Mouse (Mus musculus): Measurements from ENCODE around the gene Ttll12. TPM values are rescaled to one million over a fixed set of nuclear protein-coding genes. Genes with fewer than 3 reads are reported as not detected.
A peak's percentile ranks its signal among the peaks of the same experiment; 100 is the strongest.

Ttll12 gene
- polyA plus RNA-seq, 1 experiment = 105 TPM

DNA sequence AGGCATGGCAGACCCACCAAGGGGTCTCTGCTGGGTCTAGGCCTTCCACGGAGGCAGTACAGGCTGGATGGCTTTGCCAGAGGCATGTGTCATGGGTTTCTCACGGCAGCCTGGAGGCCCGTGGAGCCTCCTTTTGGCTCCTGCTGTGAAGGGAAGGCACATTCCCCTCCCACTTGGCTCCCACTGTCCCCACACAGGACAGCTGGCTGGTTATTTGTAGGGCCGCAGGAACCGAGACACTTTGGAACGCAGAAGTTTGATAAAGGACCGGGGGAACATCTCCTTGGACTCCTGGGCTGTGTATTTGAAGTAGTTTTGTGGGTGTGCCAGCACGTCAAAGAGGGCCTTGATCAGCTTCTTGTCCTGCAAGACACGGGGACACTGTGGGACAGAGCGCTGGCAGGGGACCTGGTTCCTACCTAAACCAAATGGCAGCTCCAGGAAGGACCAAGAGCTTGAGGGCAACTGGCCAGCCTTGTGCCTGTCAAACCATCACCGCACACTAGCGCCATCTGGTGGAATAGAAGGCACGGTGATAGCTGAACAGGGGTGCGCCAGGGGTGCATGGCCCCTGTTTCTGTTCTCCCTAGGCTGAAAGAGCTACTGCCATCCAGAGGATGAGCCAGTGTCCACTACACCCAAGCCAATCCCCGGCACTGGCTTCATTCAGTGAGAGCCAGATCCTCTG lies 12.3 kb upstream of the Ttll12 start:
- Histone ChIP-seq H3K36me3 (ENCODE audit: control insufficient read depth, insufficient read depth, low read length) (no peaks in the 10 kb centered on the region), H3K27ac (ENCODE audit: control insufficient read depth, insufficient read depth, low read length) (no peak overlapping the region), H3K27me3 (ENCODE audit: control insufficient read depth, insufficient read depth, low read length) (no peaks in the 10 kb centered on the region), H3K4me3 (ENCODE audit: control insufficient read depth, insufficient read depth, low read length) (no peak overlapping the region), H3K4me1 (replicated peaks; ENCODE audit: control insufficient read depth, insufficient read depth, low read length) (peaks cover 57% of the 10 kb centered on the region)
- TF ChIP-seq POLR2A (IDR thresholded peaks at IDR 0.05; ENCODE audit: control insufficient read depth, extremely low read depth, insufficient read depth, low read length, poor library complexity) = no peak
- TF ChIP-seq CTCF (IDR thresholded peaks at IDR 0.05; ENCODE audit: borderline replicate concordance, control insufficient read depth, extremely low read depth, insufficient read depth, low read length, poor library complexity) = peak; percentile 92
- WGBS = 53% methylated on average over 15 of the region's 15 CpGs
- peak; percentile 79 for DNase-seq

GRCm38 (mm10) chr15:83606700-83607099 lies 11.7 kb upstream of the Ttll12 start:
- DNase-seq = no peak
- H3K27ac ChIP-seq (ENCODE audit: control insufficient read depth, insufficient read depth, low read length) = no peak overlapping the region
- no peak for TF ChIP-seq POLR2A (IDR thresholded peaks at IDR 0.05; ENCODE audit: control insufficient read depth, extremely low read depth, insufficient read depth, low read length, poor library complexity)
- peaks cover 56% of the 10 kb centered on the region for H3K4me1 ChIP-seq (replicated peaks; ENCODE audit: control insufficient read depth, insufficient read depth, low read length)
- H3K36me3 ChIP-seq (ENCODE audit: control insufficient read depth, insufficient read depth, low read length) = no peaks in the 10 kb centered on the region
- 98% methylated on average over 8 of the region's 8 CpGs for WGBS
- H3K27me3 ChIP-seq (ENCODE audit: control insufficient read depth, insufficient read depth, low read length) = no peaks in the 10 kb centered on the region
- no peak overlapping the region for H3K4me3 ChIP-seq (ENCODE audit: control insufficient read depth, insufficient read depth, low read length)

DNA sequence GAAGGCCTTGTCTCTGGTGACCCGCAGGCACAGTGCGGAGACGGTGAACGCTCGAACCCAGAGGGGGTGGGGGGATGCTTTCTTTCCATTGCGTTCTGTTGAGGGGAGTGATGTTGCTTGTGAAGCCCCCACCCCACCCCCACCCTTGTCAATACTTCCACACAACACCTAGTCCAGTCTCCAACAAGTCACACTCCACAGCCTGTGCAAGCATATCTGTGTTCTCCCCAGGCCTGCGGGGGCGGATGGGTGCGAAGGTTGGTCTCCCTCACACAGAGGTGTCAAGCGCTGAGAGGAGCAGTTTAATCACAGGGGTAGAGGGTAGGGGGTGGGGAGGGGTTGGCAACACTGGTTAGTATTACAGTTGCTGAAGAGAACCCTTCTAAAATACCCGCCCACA lies 11.3 kb upstream of the Ttll12 start:
- no peak overlapping the region for H3K4me3 ChIP-seq (ENCODE audit: control insufficient read depth, insufficient read depth, low read length)
- H3K27ac ChIP-seq (ENCODE audit: control insufficient read depth, insufficient read depth, low read length) = no peak overlapping the region
- no peak for TF ChIP-seq CTCF (IDR thresholded peaks at IDR 0.05; ENCODE audit: borderline replicate concordance, control insufficient read depth, extremely low read depth, insufficient read depth, low read length, poor library complexity)
- no peak for TF ChIP-seq POLR2A (IDR thresholded peaks at IDR 0.05; ENCODE audit: control insufficient read depth, extremely low read depth, insufficient read depth, low read length, poor library complexity)
- 95% methylated on average over 11 of the region's 11 CpGs for WGBS
- no peak for DNase-seq
- peaks cover 55% of the 10 kb centered on the region for H3K4me1 ChIP-seq (replicated peaks; ENCODE audit: control insufficient read depth, insufficient read depth, low read length)
- H3K27me3 ChIP-seq (ENCODE audit: control insufficient read depth, insufficient read depth, low read length) = no peaks in the 10 kb centered on the region
- H3K36me3 ChIP-seq (ENCODE audit: control insufficient read depth, insufficient read depth, low read length) = no peaks in the 10 kb centered on the region

GRCm38 (mm10) chr15:83603426-83603825 lies 8.5 kb upstream of the Ttll12 start:
- Histone ChIP-seq H3K4me3 (ENCODE audit: control insufficient read depth, insufficient read depth, low read length) (no peak overlapping the region), H3K4me1 (replicated peaks; ENCODE audit: control insufficient read depth, insufficient read depth, low read length) (peaks cover 50% of the 10 kb centered on the region), H3K36me3 (ENCODE audit: control insufficient read depth, insufficient read depth, low read length) (no peaks in the 10 kb centered on the region), H3K27ac (ENCODE audit: control insufficient read depth, insufficient read depth, low read length) (peak overlapping the region; percentile 99), H3K27me3 (ENCODE audit: control insufficient read depth, insufficient read depth, low read length) (no peaks in the 10 kb centered on the region)
- peak; percentile 33 for DNase-seq
- 92% methylated on average over 7 of the region's 7 CpGs for WGBS
- TF ChIP-seq CTCF (IDR thresholded peaks at IDR 0.05; ENCODE audit: borderline replicate concordance, control insufficient read depth, extremely low read depth, insufficient read depth, low read length, poor library complexity) (no peak), POLR2A (IDR thresholded peaks at IDR 0.05; ENCODE audit: control insufficient read depth, extremely low read depth, insufficient read depth, low read length, poor library complexity) (no peak)

GRCm38 (mm10) chr15:83603046-83603396 lies 8.1 kb upstream of the Ttll12 start:
- peak overlapping the region; percentile 99 for H3K27ac ChIP-seq (ENCODE audit: control insufficient read depth, insufficient read depth, low read length)
- DNase-seq = no peak

GRCm38 (mm10) chr15:83602372-83603045 lies 7.6 kb upstream of the Ttll12 start:
- WGBS = 8% methylated on average over 13 of the region's 13 CpGs
- Histone ChIP-seq H3K36me3 (ENCODE audit: control insufficient read depth, insufficient read depth, low read length) (no peaks in the 10 kb centered on the region), H3K27me3 (ENCODE audit: control insufficient read depth, insufficient read depth, low read length) (no peaks in the 10 kb centered on the region), H3K4me1 (replicated peaks; ENCODE audit: control insufficient read depth, insufficient read depth, low read length) (peaks cover 50% of the 10 kb centered on the region), H3K4me3 (ENCODE audit: control insufficient read depth, insufficient read depth, low read length) (no peak overlapping the region), H3K27ac (ENCODE audit: control insufficient read depth, insufficient read depth, low read length) (peak overlapping the region; percentile 99)
- TF ChIP-seq CTCF (IDR thresholded peaks at IDR 0.05; ENCODE audit: borderline replicate concordance, control insufficient read depth, extremely low read depth, insufficient read depth, low read length, poor library complexity) (no peak), POLR2A (IDR thresholded peaks at IDR 0.05; ENCODE audit: control insufficient read depth, extremely low read depth, insufficient read depth, low read length, poor library complexity) (peak; percentile 65)
- DNase-seq = peak; percentile 82

More at GRCm38 (mm10) chr15:83603046-83603396, 8.1 kb upstream of the Ttll12 start:
- 74% methylated on average over 1 of the region's 1 CpGs for WGBS
- no peak overlapping the region for H3K4me3 ChIP-seq (ENCODE audit: control insufficient read depth, insufficient read depth, low read length)
- peaks cover 50% of the 10 kb centered on the region for H3K4me1 ChIP-seq (replicated peaks; ENCODE audit: control insufficient read depth, insufficient read depth, low read length)
- H3K36me3 ChIP-seq (ENCODE audit: control insufficient read depth, insufficient read depth, low read length) = no peaks in the 10 kb centered on the region
- no peaks in the 10 kb centered on the region for H3K27me3 ChIP-seq (ENCODE audit: control insufficient read depth, insufficient read depth, low read length)
- TF ChIP-seq POLR2A (IDR thresholded peaks at IDR 0.05; ENCODE audit: control insufficient read depth, extremely low read depth, insufficient read depth, low read length, poor library complexity) (no peak), CTCF (IDR thresholded peaks at IDR 0.05; ENCODE audit: borderline replicate concordance, control insufficient read depth, extremely low read depth, insufficient read depth, low read length, poor library complexity) (peak; percentile 58; the same call in 1 of the 2 replicates)
